Mouse (Mus musculus) stomach, embryonic 15.5 days (tissue): ENCODE results near the gene Mast4. TPM values are rescaled to one million over a fixed set of nuclear protein-coding genes. Genes with fewer than 3 reads are reported as not detected.

Experiments used
- ATAC-seq: fragments of 200-750 bp; cut with Nextera tagmentation; 2 replicates; pipeline ENCODE4 v1.8.0; 2017; ENCODE audit warnings: low read depth, moderate number of reproducible peaks, moderate TSS enrichment; ENCODE audit not compliant: insufficient read depth, low FRiP score
- H3K27ac ChIP-seq: fragments of 300-500 bp; sonication (generic); 2 replicates; pipeline ENCODE4 v1.5.1; 2015; ENCODE audit warnings: mild to moderate bottlenecking, inconsistent platforms
- H3K27me3 ChIP-seq: fragments of 300-500 bp; sonication (generic); replicated peaks from 2 replicates; pipeline ENCODE4 v1.6.1; 2015; ENCODE audit warnings: inconsistent platforms
- H3K36me3 ChIP-seq: fragments of 300-500 bp; sonication (generic); 2 replicates; pipeline ENCODE4 v1.6.1; 2015; ENCODE audit warnings: inconsistent platforms
- H3K4me1 ChIP-seq: fragments of 300-500 bp; sonication (generic); 2 replicates; pipeline ENCODE4 v1.6.1; 2015; ENCODE audit warnings: inconsistent platforms
- H3K4me2 ChIP-seq: fragments of 300-500 bp; sonication (generic); 2 replicates; pipeline ENCODE4 v1.6.1; 2015; ENCODE audit warnings: mild to moderate bottlenecking, inconsistent platforms
- H3K4me3 ChIP-seq: fragments of 300-500 bp; sonication (generic); replicated peaks from 2 replicates; pipeline ENCODE4 v1.5.1; 2015; ENCODE audit warnings: inconsistent platforms
- H3K9ac ChIP-seq: fragments of 300-500 bp; sonication (generic); 2 replicates; pipeline ENCODE4 v1.6.1; 2015; ENCODE audit warnings: inconsistent platforms
- H3K9me3 ChIP-seq: fragments of 300-500 bp; sonication (generic); 2 replicates; pipeline ENCODE4 v1.6.1; 2016; ENCODE audit warnings: inconsistent platforms
- WGBS: fragments of 180-500 bp; shearing (Covaris S2); methylation state at CpG from one replicate; pipeline ENCODE4 v1.1.7; 2015; 5-methylcytosine and 5-hydroxymethylcytosine counted together
- polyA plus RNA-seq: library from polyadenylated mRNA; unstranded; fragments of >200 nt; fragmentation: Nextera tagmentation; extraction: Ambion mirVana; gene quantifications from 2 replicates; pipeline ENCODE4 v1.2.1, GENCODE M21; 2015

Mast4 gene
- polyA plus RNA-seq, 1 experiment from 2014 or later = 29.5 TPM

DNA sequence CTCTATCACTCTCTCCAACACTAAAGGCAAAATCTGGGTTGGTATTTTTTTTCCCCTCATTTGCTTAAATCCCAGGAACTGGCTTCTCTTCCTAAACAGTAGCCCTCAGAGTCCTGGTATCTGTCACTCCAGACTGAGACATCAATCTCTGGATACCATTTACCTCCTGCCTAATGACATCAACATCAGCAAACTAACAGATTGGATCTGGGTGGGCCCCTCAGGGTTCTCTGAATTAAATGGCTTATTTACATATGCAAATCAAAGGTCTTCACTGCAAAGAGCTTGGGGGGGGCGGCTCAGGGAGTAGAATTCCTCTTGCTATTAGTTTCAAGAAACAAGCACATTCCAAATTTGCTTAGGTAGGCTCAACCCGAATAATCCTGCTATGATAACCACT, 272.6 kb downstream of the Mast4 start:
- Histone ChIP-seq H3K9me3 (no peaks in the 10 kb centered on the region), H3K9ac (no peak overlapping the region), H3K4me2 (no peak overlapping the region), H3K4me1 (no peaks in the 10 kb centered on the region), H3K27ac (no peak overlapping the region), H3K4me3 (no peak overlapping the region), H3K36me3 (no peaks in the 10 kb centered on the region), H3K27me3 (no peaks in the 10 kb centered on the region)
- ATAC-seq = no peak
- WGBS = 75% methylated on average over 2 of the region's 2 CpGs

- H3K9ac ChIP-seq = no peak overlapping the region
- no peak for ATAC-seq
- 58% methylated on average over 11 of the region's 11 CpGs for WGBS
- H3K4me3 ChIP-seq = no peak overlapping the region
- H3K9me3 ChIP-seq = no peaks in the 10 kb centered on the region
- H3K4me1 ChIP-seq = no peaks in the 10 kb centered on the region
- no peak overlapping the region for H3K4me2 ChIP-seq
- no peaks in the 10 kb centered on the region for H3K27me3 ChIP-seq
- H3K27ac ChIP-seq = no peak overlapping the region
- H3K36me3 ChIP-seq = no peaks in the 10 kb centered on the region
Observed at GRCm38 (mm10) chr13:103059995-103060652, 274.2 kb downstream of the Mast4 start.

- Histone ChIP-seq H3K36me3 (no peaks in the 10 kb centered on the region), H3K9me3 (no peaks in the 10 kb centered on the region), H3K4me3 (no peak overlapping the region), H3K27ac (no peak overlapping the region), H3K4me2 (no peak overlapping the region), H3K27me3 (no peaks in the 10 kb centered on the region), H3K9ac (no peak overlapping the region), H3K4me1 (no peaks in the 10 kb centered on the region; the same call in 1 of the 2 replicates)
- ATAC-seq = no peak
- 60% methylated on average over 10 of the region's 10 CpGs for WGBS
Observed at GRCm38 (mm10) chr13:103056451-103056850, 277.8 kb downstream of the Mast4 start.

GRCm38 (mm10) chr13:103052661-103053060, 281.6 kb downstream of the Mast4 start:
- no peak for ATAC-seq
- Histone ChIP-seq H3K4me3 (no peak overlapping the region), H3K27me3 (no peaks in the 10 kb centered on the region), H3K4me2 (no peak overlapping the region), H3K4me1 (no peaks in the 10 kb centered on the region; the same call in 1 of the 2 replicates), H3K36me3 (no peaks in the 10 kb centered on the region), H3K27ac (no peak overlapping the region), H3K9me3 (no peaks in the 10 kb centered on the region), H3K9ac (no peak overlapping the region)
- 42% methylated on average over 7 of the region's 7 CpGs for WGBS

DNA sequence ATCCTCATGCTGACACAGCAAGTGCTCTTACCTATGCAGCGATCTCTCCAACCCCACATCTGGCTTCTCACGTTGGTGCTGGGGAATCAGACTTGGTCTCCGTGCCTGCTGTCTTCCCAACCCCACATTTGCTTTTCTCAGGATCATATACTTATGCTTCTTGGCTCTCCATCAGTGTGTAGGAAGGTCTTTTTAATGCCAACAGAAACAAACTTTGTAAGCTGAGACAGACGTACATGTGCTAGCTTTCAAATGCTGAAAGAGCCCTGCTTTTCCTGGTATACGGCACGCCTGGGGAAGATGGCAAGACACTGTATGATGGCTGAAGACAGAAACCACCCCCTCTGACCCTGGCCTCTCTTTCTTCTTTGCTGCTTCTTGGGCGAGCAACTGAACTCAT, 285.3 kb downstream of the Mast4 start:
- ATAC-seq = no peak
- H3K27me3 ChIP-seq = no peaks in the 10 kb centered on the region
- no peak overlapping the region for H3K4me2 ChIP-seq
- H3K36me3 ChIP-seq = no peaks in the 10 kb centered on the region
- H3K9ac ChIP-seq = no peak overlapping the region
- no peaks in the 10 kb centered on the region; the same call in 1 of the 2 replicates for H3K4me1 ChIP-seq
- H3K9me3 ChIP-seq = no peaks in the 10 kb centered on the region
- H3K4me3 ChIP-seq = no peak overlapping the region
- H3K27ac ChIP-seq = no peak overlapping the region
- 71% methylated on average over 7 of the region's 7 CpGs for WGBS

DNA sequence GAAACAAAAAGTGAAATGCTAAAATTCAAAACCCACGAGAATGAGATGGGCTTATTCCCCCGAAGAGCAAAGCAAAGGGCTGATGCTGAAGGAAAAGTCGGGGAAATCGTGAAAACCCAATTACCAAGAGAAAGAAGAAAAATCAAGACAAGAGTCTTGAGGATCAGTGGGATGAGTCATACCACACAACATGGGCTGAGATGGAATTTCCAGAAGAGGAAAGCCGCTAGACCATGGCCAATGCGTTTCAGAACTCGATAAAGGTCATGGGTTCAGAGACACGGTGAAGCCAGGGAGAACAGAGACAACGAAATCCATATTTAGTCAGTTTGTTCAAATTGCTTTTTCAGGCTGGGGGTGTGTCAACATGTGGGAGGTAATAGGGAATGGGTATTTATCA, 290.6 kb downstream of the Mast4 start:
- no peak overlapping the region for H3K4me2 ChIP-seq
- no peaks in the 10 kb centered on the region for H3K27me3 ChIP-seq
- H3K4me1 ChIP-seq = no peaks in the 10 kb centered on the region
- no peaks in the 10 kb centered on the region for H3K9me3 ChIP-seq
- H3K36me3 ChIP-seq = no peaks in the 10 kb centered on the region
- ATAC-seq = no peak
- WGBS = 90% methylated on average over 9 of the region's 9 CpGs
- no peak overlapping the region for H3K9ac ChIP-seq
- H3K27ac ChIP-seq = no peak overlapping the region
- H3K4me3 ChIP-seq = no peak overlapping the region

GRCm38 (mm10) chr13:103043011-103043410, 291.3 kb downstream of the Mast4 start:
- ATAC-seq = no peak
- Histone ChIP-seq H3K9ac (no peak overlapping the region), H3K9me3 (no peaks in the 10 kb centered on the region), H3K4me3 (no peak overlapping the region), H3K4me1 (no peaks in the 10 kb centered on the region), H3K27me3 (no peaks in the 10 kb centered on the region), H3K36me3 (no peaks in the 10 kb centered on the region), H3K27ac (no peak overlapping the region), H3K4me2 (no peak overlapping the region)
- WGBS = 91% methylated on average over 4 of the region's 4 CpGs

- Histone ChIP-seq H3K9ac (no peak overlapping the region), H3K27ac (no peak overlapping the region), H3K27me3 (no peaks in the 10 kb centered on the region), H3K4me1 (no peaks in the 10 kb centered on the region), H3K9me3 (no peaks in the 10 kb centered on the region), H3K4me3 (no peak overlapping the region), H3K36me3 (no peaks in the 10 kb centered on the region), H3K4me2 (no peak overlapping the region)
- WGBS = 45% methylated on average over 5 of the region's 5 CpGs
- ATAC-seq = no peak
Observed at GRCm38 (mm10) chr13:103037466-103037865, 296.8 kb downstream of the Mast4 start.

DNA sequence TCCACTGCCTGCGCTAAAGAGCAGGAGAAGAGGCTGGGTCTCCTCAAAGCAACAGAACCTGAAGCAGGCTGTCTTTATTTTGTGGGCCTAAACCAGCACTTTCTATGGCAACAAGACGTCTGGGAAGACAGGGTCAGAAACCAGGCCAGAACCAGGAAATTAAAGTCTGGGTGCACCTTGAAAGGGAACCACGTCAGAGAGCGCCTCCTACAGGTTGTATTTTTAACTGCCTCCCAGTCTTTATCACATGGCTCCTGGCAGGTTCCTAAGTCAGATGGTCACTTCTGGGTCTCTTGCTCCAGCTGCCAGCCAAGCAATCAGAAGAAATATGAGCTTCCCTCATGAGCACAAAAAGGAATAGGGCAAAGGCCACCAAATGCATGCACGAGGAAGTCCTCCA, 304.9 kb downstream of the Mast4 start:
- no peaks in the 10 kb centered on the region for H3K9me3 ChIP-seq
- ATAC-seq = no peak
- no peaks in the 10 kb centered on the region for H3K27me3 ChIP-seq
- no peaks in the 10 kb centered on the region for H3K36me3 ChIP-seq
- no peak overlapping the region for H3K9ac ChIP-seq
- no peak overlapping the region for H3K4me2 ChIP-seq
- 81% methylated on average over 5 of the region's 5 CpGs for WGBS
- no peaks in the 10 kb centered on the region for H3K4me1 ChIP-seq
- no peak overlapping the region for H3K27ac ChIP-seq
- no peak overlapping the region for H3K4me3 ChIP-seq

DNA sequence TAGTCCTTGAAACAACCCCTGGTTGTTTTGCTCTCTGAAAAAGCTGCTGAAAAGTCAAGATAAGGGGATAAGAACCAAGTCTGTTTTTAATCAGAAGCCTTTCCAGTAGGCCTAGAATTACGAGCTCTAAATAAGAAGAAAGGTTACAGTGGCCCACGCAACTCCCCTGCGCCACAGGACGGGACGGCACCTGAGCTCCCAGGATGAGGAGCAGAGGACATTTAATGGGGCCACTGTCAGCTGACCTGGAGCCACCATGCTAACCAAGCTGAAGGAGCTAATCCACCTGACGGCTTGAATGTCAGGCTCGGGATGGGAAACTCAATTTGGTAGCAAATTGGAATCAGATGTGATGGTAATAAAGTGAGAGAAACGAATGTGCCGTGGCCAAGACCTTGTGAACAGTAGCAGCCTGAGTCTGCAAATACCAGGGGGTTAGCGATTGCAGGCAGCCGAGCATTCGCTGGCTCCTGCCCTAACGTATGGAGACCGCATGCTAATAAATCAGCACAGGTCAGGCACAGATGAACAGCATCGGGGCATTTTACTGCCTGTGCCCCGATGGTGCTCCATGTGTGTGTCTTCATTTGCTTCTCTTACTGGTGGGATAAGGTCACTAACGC, 306.7 kb downstream of the Mast4 start:
- H3K9ac ChIP-seq = no peak overlapping the region
- ATAC-seq = no peak
- no peaks in the 10 kb centered on the region for H3K4me1 ChIP-seq
- H3K4me3 ChIP-seq = no peak overlapping the region
- H3K36me3 ChIP-seq = no peaks in the 10 kb centered on the region
- no peak overlapping the region for H3K27ac ChIP-seq
- H3K9me3 ChIP-seq = no peaks in the 10 kb centered on the region
- 55% methylated on average over 17 of the region's 17 CpGs for WGBS
- H3K4me2 ChIP-seq = no peak overlapping the region
- H3K27me3 ChIP-seq = no peaks in the 10 kb centered on the region

DNA sequence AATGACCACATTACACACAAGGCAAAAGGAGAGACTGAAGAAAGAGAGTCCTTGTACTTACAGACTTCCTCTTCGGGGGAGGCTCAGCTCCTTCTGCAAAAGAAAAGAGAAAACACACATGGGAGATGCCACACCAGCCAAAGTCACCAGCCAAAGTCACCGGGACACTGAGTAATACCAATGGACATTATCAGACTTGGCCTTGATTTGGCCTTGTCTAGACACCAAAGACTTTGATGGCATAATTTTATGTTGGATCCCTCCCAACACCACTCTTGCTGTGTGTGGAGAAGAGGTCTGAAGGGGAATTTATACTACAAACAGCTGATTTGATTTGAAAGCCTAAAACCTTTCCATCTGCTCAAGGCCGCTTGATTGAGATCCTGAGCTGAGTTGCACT, 308.8 kb downstream of the Mast4 start:
- no peak for ATAC-seq
- Histone ChIP-seq H3K4me2 (no peak overlapping the region), H3K4me1 (no peaks in the 10 kb centered on the region; the same call in 1 of the 2 replicates), H3K9ac (no peak overlapping the region), H3K36me3 (no peaks in the 10 kb centered on the region), H3K4me3 (no peak overlapping the region), H3K27me3 (no peaks in the 10 kb centered on the region), H3K9me3 (no peaks in the 10 kb centered on the region), H3K27ac (no peak overlapping the region)
- 65% methylated on average over 3 of the region's 3 CpGs for WGBS

GRCm38 (mm10) chr13:103018481-103018880, 315.8 kb downstream of the Mast4 start:
- no peak overlapping the region for H3K27ac ChIP-seq
- no peak overlapping the region for H3K9ac ChIP-seq
- no peaks in the 10 kb centered on the region; the same call in 1 of the 2 replicates for H3K4me1 ChIP-seq
- ATAC-seq = no peak
- 38% methylated on average over 6 of the region's 6 CpGs for WGBS
- H3K9me3 ChIP-seq = no peaks in the 10 kb centered on the region
- H3K4me3 ChIP-seq = no peak overlapping the region
- H3K27me3 ChIP-seq = no peaks in the 10 kb centered on the region
- H3K36me3 ChIP-seq = no peaks in the 10 kb centered on the region
- no peak overlapping the region for H3K4me2 ChIP-seq
